Mouse (Mus musculus) G1E (cell line): ENCODE data around the gene Tnfaip8l3. TPM values are rescaled to one million over a fixed set of nuclear protein-coding genes. Genes with fewer than 3 reads are reported as not detected.

Experiments
- ATAC-seq: 2 replicates; pipeline ENCODE4 v1.8.0; 2016; ENCODE audit warnings: mild to moderate bottlenecking; ENCODE audit not compliant: insufficient number of reproducible peaks, poor library complexity, low FRiP score, severe bottlenecking; ENCODE audit errors: extremely low read depth
- DNase-seq: peaks from one replicate; pipeline ENCODE4 v3.0.0; 2012; ENCODE audit warnings: low spot score
- H3K27me3 ChIP-seq: 2 replicates; pipeline ENCODE4 v1.6.1; 2012; ENCODE audit warnings: mild to moderate bottlenecking, low read length, inconsistent platforms; ENCODE audit not compliant: insufficient read depth
- H3K36me3 ChIP-seq: replicated peaks from 2 replicates; pipeline ENCODE3; 2012; ENCODE audit warnings: mild to moderate bottlenecking, inconsistent platforms
- H3K4me1 ChIP-seq: 2 replicates; pipeline ENCODE4 v1.6.1; 2012; ENCODE audit warnings: low read depth, low read length, inconsistent platforms, mixed read lengths; ENCODE audit not compliant: insufficient read depth
- H3K4me3 ChIP-seq: 2 replicates; pipeline ENCODE4 v1.5.1; 2012; ENCODE audit warnings: low read depth, mild to moderate bottlenecking, inconsistent platforms, low read length, moderate library complexity, mixed read lengths
- H3K9me3 ChIP-seq: replicated peaks from 2 replicates; pipeline ENCODE4 v1.6.1; 2012; ENCODE audit warnings: inconsistent platforms
- CTCF ChIP-seq: IDR thresholded peaks from 2 replicates; pipeline ENCODE4 v1.5.1; 2012; ENCODE audit warnings: low read depth, low read length, inconsistent platforms, mixed read lengths
- GATA1 ChIP-seq: IDR thresholded peaks from 2 replicates; pipeline ENCODE4 v1.6.1; 2012; ENCODE audit warnings: borderline replicate concordance, low read length, inconsistent platforms, mixed read lengths
- GATA2 ChIP-seq: IDR thresholded peaks from 2 replicates; pipeline ENCODE4 v1.6.1; 2012; ENCODE audit warnings: low read depth, low read length, inconsistent platforms, borderline replicate concordance
- POLR2AphosphoS5 ChIP-seq: IDR thresholded peaks from 2 replicates; pipeline ENCODE4 v1.6.1; 2012; ENCODE audit warnings: low read depth, low read length, inconsistent platforms; ENCODE audit not compliant: insufficient replicate concordance
- TAL1 ChIP-seq: conservative IDR thresholded peaks from 2 replicates; pipeline ENCODE4 v1.6.1; 2012; ENCODE audit warnings: low read depth, low read length, inconsistent platforms, mixed read lengths
- polyA plus RNA-seq: library from polyadenylated mRNA; stranded (reverse); fragments of >175 nt; gene quantifications from 2 replicates; pipeline ENCODE4 v1.2.3, GENCODE M21; 2012
- total RNA-seq, 2 experiments: library from RNA; stranded (forward) in 1 of 2; stranded (reverse) in 1 of 2; fragments of 200-1000 nt in 1 of 2; fragments of >200 nt in 1 of 2; fragmentation: Nextera tagmentation in 1 of 2; gene quantifications; 2 replicates each; pipeline ENCODE4 v1.2.3; 2014 to 2017

Gene Tnfaip8l3
- total and polyA plus RNA-seq, 3 experiments = 0.11 TPM; not detected in 2

DNA sequence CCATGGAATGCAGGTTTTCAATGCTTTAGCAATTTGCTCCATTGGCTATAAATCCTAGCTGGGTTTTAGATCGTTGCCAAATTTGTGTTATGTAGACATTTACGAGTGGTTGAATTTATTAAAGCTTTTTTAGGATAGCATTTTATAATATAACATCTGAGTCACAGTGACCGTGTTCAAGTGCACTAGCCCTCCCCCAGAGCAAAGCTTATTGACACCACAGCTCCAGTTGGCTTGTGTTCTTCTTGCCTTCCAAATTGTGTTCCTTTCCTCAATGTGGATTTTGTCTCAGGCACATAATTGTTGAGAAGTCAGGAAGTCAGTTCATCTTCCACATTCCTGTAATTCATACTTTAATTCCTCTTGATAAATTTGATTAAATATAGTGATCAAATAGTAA, 6.7 kb upstream of the Tnfaip8l3 start:
- Histone ChIP-seq H3K4me1 (no peaks in the 10 kb centered on the region), H3K27me3 (no peaks in the 10 kb centered on the region), H3K9me3 (no peaks in the 10 kb centered on the region), H3K4me3 (no peak overlapping the region), H3K36me3 (no peaks in the 10 kb centered on the region)
- TF ChIP-seq POLR2AphosphoS5 (no peak), CTCF (no peak), TAL1 (no peak), GATA1 (no peak), GATA2 (no peak)
- ATAC-seq (no peak), DNase-seq (no peak)

DNA sequence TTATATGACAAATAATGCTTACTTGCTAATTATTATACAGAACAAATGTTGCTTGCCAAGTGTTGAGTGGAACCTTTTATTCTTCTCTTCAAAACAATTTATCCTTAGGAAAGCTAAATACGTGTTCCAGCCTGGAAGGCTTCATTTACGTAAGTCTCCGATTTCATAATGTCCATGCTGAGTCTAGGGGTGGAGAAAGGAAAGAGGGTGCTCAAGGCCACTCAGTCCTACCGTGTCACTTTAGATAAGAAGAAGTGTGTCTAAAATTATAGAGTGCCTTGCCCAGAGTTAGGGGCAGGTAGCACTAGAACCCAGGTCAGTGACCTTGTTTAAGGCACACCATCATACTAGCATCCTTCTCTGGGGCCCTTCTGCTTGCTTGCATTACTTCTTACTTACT, 5.5 kb upstream of the Tnfaip8l3 start:
- Histone ChIP-seq H3K27me3 (no peaks in the 10 kb centered on the region), H3K4me3 (no peak overlapping the region), H3K4me1 (no peaks in the 10 kb centered on the region), H3K9me3 (no peaks in the 10 kb centered on the region), H3K36me3 (no peaks in the 10 kb centered on the region)
- ATAC-seq = no peak
- TF ChIP-seq GATA1 = no peak
- no peak for TF ChIP-seq TAL1
- TF ChIP-seq CTCF = no peak
- no peak for TF ChIP-seq GATA2
- no peak for DNase-seq

GRCm38 (mm10) chr9:54071474-54072095, 3.4 kb upstream of the Tnfaip8l3 start:
- no peak for ATAC-seq
- no peak for TF ChIP-seq GATA2
- no peak for TF ChIP-seq CTCF
- TF ChIP-seq POLR2AphosphoS5 = no peak
- TF ChIP-seq TAL1 = no peak
- no peak for TF ChIP-seq GATA1
- Histone ChIP-seq H3K36me3 (no peaks in the 10 kb centered on the region), H3K4me3 (no peak overlapping the region), H3K4me1 (no peaks in the 10 kb centered on the region), H3K27me3 (no peaks in the 10 kb centered on the region), H3K9me3 (no peaks in the 10 kb centered on the region)
- DNase-seq = no peak

DNA sequence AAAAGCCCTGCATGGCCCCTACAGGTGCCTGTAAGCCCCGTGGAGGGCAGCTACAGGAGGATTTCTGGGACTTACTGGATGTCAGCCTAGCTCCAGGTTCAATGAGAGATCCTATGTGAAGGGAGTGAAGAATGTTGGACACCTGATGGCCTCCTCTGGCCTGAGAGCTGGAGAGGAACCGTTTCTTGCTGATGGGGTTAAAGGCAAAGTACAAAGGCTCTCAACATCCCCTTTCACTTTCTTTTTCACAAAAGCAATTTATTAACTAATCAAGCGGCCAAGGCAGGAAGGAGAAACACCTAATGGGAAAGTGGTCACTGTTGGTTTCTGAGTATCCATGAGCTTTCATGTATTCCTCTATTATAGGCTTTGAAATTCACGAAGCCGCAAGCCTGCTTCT, 1.0 kb upstream of the Tnfaip8l3 start:
- Histone ChIP-seq H3K4me1 (no peaks in the 10 kb centered on the region), H3K27me3 (no peaks in the 10 kb centered on the region), H3K36me3 (no peaks in the 10 kb centered on the region), H3K4me3 (no peak overlapping the region), H3K9me3 (no peaks in the 10 kb centered on the region)
- DNase-seq (no peak), ATAC-seq (no peak)
- no peak for TF ChIP-seq GATA1

DNA sequence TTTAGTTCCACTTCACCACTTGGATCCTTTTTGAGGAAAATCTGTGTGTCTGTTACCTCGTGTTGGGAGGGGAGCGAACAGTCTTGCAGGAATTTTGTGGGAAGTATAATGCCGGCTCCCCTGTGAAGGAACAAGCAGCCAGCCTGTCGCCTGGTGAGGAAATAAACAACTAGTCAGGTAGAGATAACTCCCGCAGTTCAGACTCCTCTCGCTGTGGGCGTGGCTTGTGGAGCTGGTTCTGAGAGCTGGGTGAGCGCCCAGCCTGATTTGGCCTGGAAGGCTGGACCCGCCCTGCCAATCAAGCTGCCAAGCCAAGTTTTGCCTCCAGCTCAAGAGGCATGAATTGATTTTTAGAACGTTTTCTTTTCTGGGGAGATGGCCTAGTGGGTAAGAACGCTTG, 589 bp upstream of the Tnfaip8l3 start:
- TF ChIP-seq TAL1 = no peak
- TF ChIP-seq POLR2AphosphoS5 = no peak
- TF ChIP-seq GATA2 = no peak
- TF ChIP-seq CTCF = no peak
- TF ChIP-seq GATA1 = no peak
- Histone ChIP-seq H3K4me1 (no peaks in the 10 kb centered on the region), H3K27me3 (no peaks in the 10 kb centered on the region), H3K36me3 (no peaks in the 10 kb centered on the region), H3K4me3 (no peak overlapping the region), H3K9me3 (no peaks in the 10 kb centered on the region)
- DNase-seq (no peak), ATAC-seq (no peak)

DNA sequence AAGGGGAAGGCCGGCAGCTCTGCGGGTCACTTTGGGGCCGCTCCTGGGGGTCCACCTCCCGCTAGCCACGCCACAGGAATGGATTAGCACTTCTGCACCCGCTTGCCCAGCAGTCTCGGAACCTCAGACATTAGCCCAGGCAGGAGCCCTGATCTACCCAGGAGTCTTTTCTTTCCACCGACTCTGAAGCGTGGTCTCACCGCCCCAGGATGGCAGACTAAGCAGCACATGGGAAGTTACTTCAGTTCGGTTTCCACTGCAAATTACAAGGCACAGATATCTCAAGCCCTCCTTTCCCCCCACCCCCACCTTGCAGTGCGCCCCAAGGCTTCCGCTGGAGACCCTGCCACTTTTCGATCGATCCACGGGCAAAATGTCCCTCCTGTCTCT, 551 bp downstream of the Tnfaip8l3 start:
- TF ChIP-seq TAL1 (no peak), GATA1 (no peak), GATA2 (no peak), POLR2AphosphoS5 (no peak), CTCF (no peak)
- no peaks in the 10 kb centered on the region for H3K4me1 ChIP-seq
- no peaks in the 10 kb centered on the region for H3K9me3 ChIP-seq
- ATAC-seq = no peak
- H3K4me3 ChIP-seq = no peak overlapping the region
- no peak for DNase-seq
- no peaks in the 10 kb centered on the region for H3K27me3 ChIP-seq
- H3K36me3 ChIP-seq = no peaks in the 10 kb centered on the region

DNA sequence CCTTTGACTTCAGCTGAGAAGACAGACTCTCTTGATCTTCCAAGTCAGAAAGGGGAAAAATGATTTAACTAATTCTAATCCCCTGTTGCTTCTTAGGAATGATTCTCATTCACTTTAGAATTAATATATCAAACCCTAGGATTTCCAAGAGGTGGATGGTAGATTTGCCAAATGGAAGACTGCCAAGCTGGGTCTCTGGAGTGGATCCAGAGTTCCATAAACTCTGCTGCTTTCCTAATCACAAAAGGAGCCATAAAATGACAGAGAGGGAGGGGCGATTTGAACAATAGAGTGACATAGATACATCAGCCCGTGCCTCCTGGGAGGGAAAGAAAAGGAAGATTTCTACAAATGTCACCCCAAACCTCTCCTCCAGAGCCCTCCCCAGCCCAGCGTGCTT, 3.4 kb downstream of the Tnfaip8l3 start:
- no peaks in the 10 kb centered on the region for H3K36me3 ChIP-seq
- ATAC-seq (no peak), DNase-seq (no peak)
- no peak overlapping the region for H3K4me3 ChIP-seq
- H3K9me3 ChIP-seq = no peaks in the 10 kb centered on the region
- TF ChIP-seq CTCF = no peak
- TF ChIP-seq TAL1 = no peak
- no peak for TF ChIP-seq GATA2
- no peak for TF ChIP-seq GATA1
- TF ChIP-seq POLR2AphosphoS5 = no peak
- no peaks in the 10 kb centered on the region for H3K27me3 ChIP-seq
- H3K4me1 ChIP-seq = no peaks in the 10 kb centered on the region

DNA sequence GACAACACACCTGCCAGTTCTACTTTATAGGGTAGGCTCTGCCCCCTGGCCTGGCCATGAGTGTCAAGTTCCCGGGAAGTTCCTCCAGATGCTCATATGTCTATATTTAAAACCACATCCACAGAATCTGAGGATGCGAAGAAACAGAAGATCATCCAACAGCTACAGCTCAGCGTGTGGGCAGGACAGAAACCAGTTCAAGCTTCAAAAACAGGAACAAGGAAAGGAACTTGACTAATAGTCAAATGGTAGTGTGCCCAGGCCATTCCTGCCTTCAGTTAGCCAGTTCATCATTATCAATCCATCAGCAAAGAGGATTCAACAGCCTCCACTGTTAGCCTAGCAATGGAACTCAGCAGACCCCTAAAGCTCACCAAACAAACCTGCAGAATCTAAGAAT, 4.5 kb downstream of the Tnfaip8l3 start:
- no peaks in the 10 kb centered on the region for H3K27me3 ChIP-seq
- H3K4me3 ChIP-seq = no peak overlapping the region
- ATAC-seq (no peak), DNase-seq (no peak)
- TF ChIP-seq POLR2AphosphoS5 (no peak), CTCF (no peak), TAL1 (no peak), GATA1 (no peak), GATA2 (no peak)
- H3K36me3 ChIP-seq = no peaks in the 10 kb centered on the region
- H3K4me1 ChIP-seq = no peaks in the 10 kb centered on the region
- no peaks in the 10 kb centered on the region for H3K9me3 ChIP-seq
